Mouse (Mus musculus): ENCODE data around the gene Tab3. TPM values are rescaled to one million over a fixed set of nuclear protein-coding genes. Genes with fewer than 3 reads are reported as not detected.
A peak's percentile ranks its signal among the peaks of the same experiment; 100 is the strongest.

The Tab3 gene
- polyA plus RNA-seq (2016; fragmentation: Nextera tagmentation; extraction: Ambion mirVana): 3.2 and 4.2 TPM in 2 replicates

DNA sequence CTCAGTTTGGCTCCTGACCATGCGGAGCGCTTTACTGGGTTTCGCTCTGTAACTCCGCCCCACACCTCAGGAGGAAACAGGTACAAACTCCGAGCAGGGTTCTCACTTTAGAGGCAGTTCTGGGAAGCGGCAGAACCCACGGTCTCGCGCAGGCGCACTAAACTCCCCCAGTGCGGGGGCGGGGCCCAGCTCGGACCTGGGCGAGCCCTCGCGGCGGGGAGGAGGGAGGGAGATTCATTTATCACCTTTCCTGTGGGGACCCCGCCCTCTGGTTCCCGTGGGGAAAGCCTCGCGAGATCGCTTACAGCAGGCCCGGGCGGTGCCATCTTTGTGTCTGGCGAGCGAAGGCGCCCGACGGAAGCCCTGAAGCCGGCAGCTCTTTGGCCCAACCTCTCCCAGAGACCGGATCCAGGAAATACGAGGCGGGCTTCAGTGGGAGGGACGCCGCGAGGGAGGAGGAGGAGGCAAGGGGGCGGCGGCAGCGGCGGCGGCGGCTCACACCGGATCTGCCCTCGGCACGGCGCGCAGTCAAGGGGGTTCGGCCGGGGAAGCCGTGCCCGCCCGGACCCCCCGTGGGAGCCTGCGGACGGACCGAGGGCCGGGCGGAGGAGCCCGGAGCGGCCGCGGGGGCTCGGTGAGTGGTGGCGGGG, at the start of gene Tab3:
Tab3 (plus strand) TSS at position 491 of the 650 bp plus-strand sequence.
- H3K4me3 ChIP-seq: peak within 1 kb of the TSS; percentile 73
- H3K36me3 ChIP-seq: no peaks in the 10 kb centered on the region
- peak within 1 kb of the TSS; percentile 92 for H3K27ac ChIP-seq
- 0 out of 2 replicates have a peak, but pooled peaks cover 4% of the 10 kb centered on the region for H3K9me3 ChIP-seq
- DNase-seq (ENCODE audit: low spot score): peak; percentile 91
- H3K27me3 ChIP-seq (ENCODE audit: insufficient read depth, poor library complexity, severe bottlenecking): peaks cover 16% of the 10 kb centered on the region; the same call in 1 of the 2 replicates
- 21% methylated on average over 60 of the region's 64 CpGs for WGBS
- H3K4me1 ChIP-seq (replicated peaks): no peaks in the 10 kb centered on the region

DNA sequence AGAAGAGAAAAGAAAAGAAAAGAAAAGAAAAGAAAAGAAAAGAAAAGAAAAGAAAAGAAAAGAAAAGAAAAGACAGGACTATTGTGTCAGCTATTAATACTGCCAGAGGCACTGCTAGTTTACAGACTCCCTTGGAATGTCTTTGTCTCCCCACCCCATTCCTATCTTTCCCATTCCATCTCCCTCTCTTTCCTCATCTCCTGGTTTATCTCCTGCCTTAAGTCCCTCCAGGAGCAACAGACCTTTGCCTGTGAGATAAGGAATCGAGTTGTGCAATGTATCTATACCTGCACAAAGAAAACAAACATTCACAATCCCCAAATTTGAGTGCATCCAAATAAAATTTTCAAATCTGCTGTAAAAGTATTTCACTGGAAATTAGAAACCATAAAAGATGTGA, 48.3 kb upstream of the Tab3 start:
- Histone ChIP-seq H3K9me3 (no peaks in the 10 kb centered on the region), H3K4me3 (no peak overlapping the region), H3K27me3 (ENCODE audit: insufficient read depth, poor library complexity, severe bottlenecking) (no peaks in the 10 kb centered on the region), H3K27ac (no peak overlapping the region), H3K36me3 (no peaks in the 10 kb centered on the region), H3K4me1 (replicated peaks) (no peaks in the 10 kb centered on the region)
- no peak for DNase-seq (ENCODE audit: low spot score)
- 73% methylated on average over 1 of the region's 1 CpGs for WGBS

DNA sequence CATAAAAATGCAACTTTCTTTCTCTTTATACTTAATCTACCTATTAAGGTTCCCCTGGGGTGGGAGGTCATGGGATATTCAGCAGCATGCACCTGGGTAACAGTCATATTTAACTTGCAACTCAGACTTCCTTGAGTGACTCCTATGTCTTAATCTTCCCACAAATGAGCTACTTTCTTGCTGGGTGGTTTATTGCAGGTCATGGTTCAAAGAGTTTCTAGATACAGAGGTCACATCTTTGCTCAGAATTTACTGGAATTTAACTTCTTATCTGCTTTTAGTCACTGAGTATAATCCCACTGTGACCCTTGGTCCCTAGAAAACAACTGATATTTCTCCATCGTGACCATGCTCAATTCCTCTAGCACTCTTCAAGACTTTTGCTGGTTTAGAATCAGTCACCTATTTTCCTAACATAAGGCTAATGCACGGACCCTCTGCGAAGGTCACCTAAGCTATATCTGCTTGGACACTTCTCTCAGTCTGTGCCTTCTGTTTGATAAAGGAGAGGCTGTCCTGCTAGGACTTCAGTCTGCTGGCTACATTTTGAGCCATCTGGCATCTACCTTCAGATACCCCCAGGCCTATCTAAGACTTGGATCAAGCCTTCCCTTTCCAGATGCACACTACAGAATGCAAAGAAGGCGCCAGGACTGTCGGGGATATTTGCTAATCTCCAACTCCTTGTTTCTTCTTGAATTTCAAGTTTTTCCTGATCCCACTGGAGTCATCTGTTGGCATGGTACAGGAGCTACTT, 47.4 kb upstream of the Tab3 start:
- no peak for DNase-seq (ENCODE audit: low spot score)
- Histone ChIP-seq H3K36me3 (no peaks in the 10 kb centered on the region), H3K9me3 (no peaks in the 10 kb centered on the region), H3K27me3 (ENCODE audit: insufficient read depth, poor library complexity, severe bottlenecking) (no peaks in the 10 kb centered on the region), H3K27ac (no peak overlapping the region), H3K4me1 (replicated peaks) (no peaks in the 10 kb centered on the region), H3K4me3 (no peak overlapping the region)
- 78% methylated on average over 5 of the region's 5 CpGs for WGBS

DNA sequence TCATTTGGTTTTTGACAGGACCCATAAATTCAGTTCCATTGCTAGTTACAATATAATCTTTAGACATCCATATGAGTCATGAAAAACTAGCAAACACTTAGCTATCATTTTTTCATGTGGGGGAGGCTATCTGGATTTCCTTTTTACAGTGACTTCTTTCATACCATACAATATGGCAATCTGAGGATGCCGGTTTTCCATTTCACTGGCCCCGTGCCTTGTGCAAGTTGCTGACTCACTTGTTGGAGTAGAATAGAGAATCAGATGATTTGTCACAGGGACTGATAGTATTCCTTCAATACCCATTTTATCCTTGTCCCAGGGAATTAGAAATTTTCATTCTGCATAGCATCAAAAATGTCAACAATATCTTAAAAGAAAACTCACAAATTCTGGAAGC, 14.9 kb upstream of the Tab3 start:
- no peak for DNase-seq (ENCODE audit: low spot score)
- H3K9me3 ChIP-seq: no peaks in the 10 kb centered on the region
- no peak overlapping the region for H3K27ac ChIP-seq
- H3K36me3 ChIP-seq: no peaks in the 10 kb centered on the region
- H3K4me1 ChIP-seq (replicated peaks): no peaks in the 10 kb centered on the region
- WGBS: 95% methylated on average over 2 of the region's 2 CpGs
- H3K4me3 ChIP-seq: no peak overlapping the region
- no peaks in the 10 kb centered on the region for H3K27me3 ChIP-seq (ENCODE audit: insufficient read depth, poor library complexity, severe bottlenecking)

DNA sequence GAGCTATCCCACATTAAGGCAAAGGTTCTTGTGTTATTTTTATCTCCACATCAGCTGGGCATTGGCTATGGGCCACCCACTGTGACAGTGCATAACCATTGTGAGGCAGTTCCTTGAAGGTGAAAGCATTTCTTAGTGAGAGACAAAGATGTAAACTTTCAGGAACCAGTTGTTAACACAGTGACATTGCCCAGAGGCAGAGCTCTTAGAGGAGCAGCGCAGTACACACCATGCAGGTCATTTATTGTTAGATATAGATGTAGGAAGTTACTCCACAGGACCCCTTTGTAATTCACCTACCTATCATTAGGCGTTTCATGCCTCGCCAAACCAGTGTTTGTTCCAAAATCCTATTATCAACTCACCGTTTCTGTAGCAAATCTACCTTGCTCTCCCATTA, 7.6 kb upstream of the Tab3 start:
- Histone ChIP-seq H3K4me1 (replicated peaks) (no peaks in the 10 kb centered on the region), H3K4me3 (no peak overlapping the region), H3K36me3 (no peaks in the 10 kb centered on the region), H3K27ac (no peak overlapping the region), H3K27me3 (ENCODE audit: insufficient read depth, poor library complexity, severe bottlenecking) (peaks cover 7% of the 10 kb centered on the region; the same call in 1 of the 2 replicates), H3K9me3 (no peaks in the 10 kb centered on the region)
- 73% methylated on average over 4 of the region's 4 CpGs for WGBS
- no peak for DNase-seq (ENCODE audit: low spot score)

DNA sequence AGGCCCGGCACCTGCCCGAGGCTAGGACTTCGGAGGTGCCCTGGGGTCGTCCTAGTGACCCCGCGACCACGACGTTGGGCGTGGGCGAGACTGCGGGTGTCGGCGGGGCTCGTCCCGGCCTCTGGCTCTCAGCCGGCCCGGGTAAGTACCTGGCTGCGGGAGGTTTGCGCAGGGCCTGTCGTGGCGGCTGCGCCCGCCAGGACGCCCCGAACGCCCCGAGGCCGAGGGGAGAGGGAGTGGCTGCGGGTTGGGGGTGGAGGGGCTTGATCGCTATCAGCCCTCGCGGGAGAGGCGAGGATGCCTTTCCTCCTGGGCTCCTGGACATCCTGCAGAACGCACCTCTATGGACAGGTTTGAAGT, 340 bp downstream of the Tab3 start:
- peaks cover 16% of the 10 kb centered on the region; the same call in 1 of the 2 replicates for H3K27me3 ChIP-seq (ENCODE audit: insufficient read depth, poor library complexity, severe bottlenecking)
- H3K4me3 ChIP-seq: peak overlapping the region; percentile 73
- H3K9me3 ChIP-seq: 0 out of 2 replicates have a peak, but pooled peaks cover 4% of the 10 kb centered on the region
- peak overlapping the region; percentile 92 for H3K27ac ChIP-seq
- 25% methylated on average over 34 of the region's 34 CpGs for WGBS
- no peaks in the 10 kb centered on the region for H3K36me3 ChIP-seq
- H3K4me1 ChIP-seq (replicated peaks): no peaks in the 10 kb centered on the region
- no peak for DNase-seq (ENCODE audit: low spot score)

DNA sequence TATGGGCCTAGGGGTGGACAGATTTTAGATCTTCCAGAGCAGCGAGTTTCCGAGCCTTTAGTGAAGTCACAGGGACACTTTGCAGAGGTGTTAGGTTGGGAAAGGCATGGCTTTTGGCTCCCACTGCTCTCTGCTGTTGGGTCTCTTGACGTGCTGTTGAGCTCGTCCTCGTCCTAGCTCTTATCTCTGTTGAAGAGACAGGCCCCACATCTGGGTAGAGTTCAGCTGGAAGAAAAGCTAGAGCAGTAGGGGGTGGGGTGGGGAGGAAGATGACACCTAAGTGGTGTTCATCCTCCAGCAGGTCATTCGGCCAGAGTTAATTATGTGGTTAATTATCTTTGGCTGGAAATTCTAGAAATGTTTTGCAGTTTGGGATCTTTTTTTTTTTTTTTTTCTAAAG, 2.5 kb downstream of the Tab3 start:
- Histone ChIP-seq H3K4me1 (replicated peaks) (no peaks in the 10 kb centered on the region), H3K9me3 (0 out of 2 replicates have a peak, but pooled peaks cover 4% of the 10 kb centered on the region), H3K27ac (no peak overlapping the region), H3K36me3 (no peaks in the 10 kb centered on the region), H3K27me3 (ENCODE audit: insufficient read depth, poor library complexity, severe bottlenecking) (peaks cover 9% of the 10 kb centered on the region; the same call in 1 of the 2 replicates), H3K4me3 (no peak overlapping the region)
- WGBS: 76% methylated on average over 6 of the region's 6 CpGs
- DNase-seq (ENCODE audit: low spot score): no peak

DNA sequence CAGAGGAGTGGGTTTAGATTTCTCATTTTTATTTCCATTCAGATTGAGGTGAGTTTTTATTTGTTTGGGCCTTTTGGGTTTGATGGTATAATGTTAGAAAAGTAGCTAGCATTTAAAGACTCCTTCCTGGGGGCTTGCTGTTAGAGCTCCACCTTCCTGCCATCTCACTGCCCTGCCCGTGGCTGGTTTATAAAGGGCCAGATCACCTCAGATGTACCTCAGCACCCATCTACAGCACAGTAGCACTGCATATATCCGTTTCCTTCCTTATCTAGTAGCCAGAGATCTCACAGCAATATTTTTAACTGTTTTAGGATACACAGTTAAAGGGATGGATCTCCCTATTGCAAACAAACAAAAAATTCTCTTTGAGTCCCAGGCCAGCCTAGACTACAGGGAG, 6.9 kb downstream of the Tab3 start:
- Histone ChIP-seq H3K9me3 (no peaks in the 10 kb centered on the region), H3K4me3 (no peak overlapping the region), H3K27me3 (ENCODE audit: insufficient read depth, poor library complexity, severe bottlenecking) (no peaks in the 10 kb centered on the region), H3K36me3 (no peaks in the 10 kb centered on the region), H3K4me1 (replicated peaks) (no peaks in the 10 kb centered on the region), H3K27ac (no peak overlapping the region)
- no peak for DNase-seq (ENCODE audit: low spot score)
- 73% methylated on average over 2 of the region's 2 CpGs for WGBS

DNA sequence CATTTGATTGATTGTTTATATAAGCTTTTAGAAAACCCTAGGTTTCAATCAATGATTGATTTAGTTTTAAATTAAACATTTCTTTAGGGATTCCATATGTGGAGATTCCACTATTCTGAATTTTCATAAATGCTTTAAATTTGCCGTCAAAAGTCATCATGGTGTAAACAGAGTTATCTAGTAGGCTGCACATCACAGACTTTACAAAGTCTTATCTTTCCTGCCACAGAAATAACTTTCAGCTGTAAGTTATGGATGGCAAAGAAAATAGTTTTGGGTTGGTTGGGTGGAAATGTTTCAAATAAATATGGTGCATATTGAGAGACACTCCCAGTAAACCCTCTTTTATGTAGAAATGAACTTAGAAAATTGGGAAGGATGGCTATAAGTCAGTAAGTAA, 8.7 kb downstream of the Tab3 start:
- no peaks in the 10 kb centered on the region for H3K4me1 ChIP-seq (replicated peaks)
- no peaks in the 10 kb centered on the region for H3K9me3 ChIP-seq
- no peaks in the 10 kb centered on the region for H3K36me3 ChIP-seq
- no peak overlapping the region for H3K27ac ChIP-seq
- H3K27me3 ChIP-seq (ENCODE audit: insufficient read depth, poor library complexity, severe bottlenecking): no peaks in the 10 kb centered on the region
- H3K4me3 ChIP-seq: no peak overlapping the region
- 92% methylated on average over 1 of the region's 1 CpGs for WGBS
- DNase-seq (ENCODE audit: low spot score): no peak

DNA sequence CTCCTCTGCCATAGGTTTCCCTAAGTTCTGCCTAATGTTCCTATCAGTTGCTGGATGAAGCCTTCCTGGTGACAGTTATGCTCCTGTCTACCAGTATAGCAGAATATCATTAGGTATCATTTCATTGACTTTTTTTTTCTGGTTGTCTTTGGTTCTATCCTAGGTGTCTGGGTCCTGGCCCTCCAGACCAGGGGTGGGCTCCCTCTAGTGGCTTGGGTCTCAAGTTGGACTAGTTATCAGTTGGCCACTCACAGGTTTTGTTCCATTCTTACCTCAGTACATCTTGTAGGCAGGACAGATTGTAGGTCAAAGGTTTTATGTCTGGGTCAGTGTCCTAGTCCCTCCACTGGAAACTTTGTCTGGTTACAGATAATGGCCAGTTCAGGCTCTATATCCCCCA, 11.8 kb downstream of the Tab3 start:
- no peaks in the 10 kb centered on the region for H3K4me1 ChIP-seq (replicated peaks)
- no peak for DNase-seq (ENCODE audit: low spot score)

DNA sequence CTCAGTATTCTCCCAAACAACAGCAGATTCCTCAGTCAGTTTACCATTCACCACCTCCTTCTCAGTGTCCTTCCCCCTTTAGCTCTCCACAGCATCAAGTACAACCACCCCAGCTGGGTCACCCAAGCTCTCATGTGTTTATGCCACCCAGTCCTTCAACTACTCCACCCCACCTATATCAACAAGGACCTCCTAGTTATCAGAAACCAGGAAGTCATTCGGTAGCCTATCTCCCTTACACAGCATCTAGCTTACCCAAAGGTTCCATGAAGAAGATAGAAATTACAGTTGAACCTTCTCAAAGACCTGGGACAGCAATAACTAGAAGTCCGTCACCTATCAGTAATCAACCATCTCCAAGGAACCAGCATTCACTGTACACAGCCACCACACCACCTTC, 40.9 kb downstream of the Tab3 start:
- Histone ChIP-seq H3K4me3 (no peak overlapping the region), H3K9me3 (no peaks in the 10 kb centered on the region), H3K36me3 (peaks cover 13% of the 10 kb centered on the region), H3K27ac (no peak overlapping the region), H3K4me1 (replicated peaks) (no peaks in the 10 kb centered on the region), H3K27me3 (ENCODE audit: insufficient read depth, poor library complexity, severe bottlenecking) (no peaks in the 10 kb centered on the region)
- DNase-seq (ENCODE audit: low spot score): no peak
- whole genome bisulfite sequencing: 92% methylated on average over 2 of the region's 2 CpGs

More for the DNA sequence above, 11.8 kb downstream of the Tab3 start:
- no peak overlapping the region for H3K4me3 ChIP-seq
- H3K9me3 ChIP-seq: no peaks in the 10 kb centered on the region
- H3K36me3 ChIP-seq: no peaks in the 10 kb centered on the region
- H3K27me3 ChIP-seq (ENCODE audit: insufficient read depth, poor library complexity, severe bottlenecking): no peaks in the 10 kb centered on the region
- no peak overlapping the region for H3K27ac ChIP-seq

DNA sequence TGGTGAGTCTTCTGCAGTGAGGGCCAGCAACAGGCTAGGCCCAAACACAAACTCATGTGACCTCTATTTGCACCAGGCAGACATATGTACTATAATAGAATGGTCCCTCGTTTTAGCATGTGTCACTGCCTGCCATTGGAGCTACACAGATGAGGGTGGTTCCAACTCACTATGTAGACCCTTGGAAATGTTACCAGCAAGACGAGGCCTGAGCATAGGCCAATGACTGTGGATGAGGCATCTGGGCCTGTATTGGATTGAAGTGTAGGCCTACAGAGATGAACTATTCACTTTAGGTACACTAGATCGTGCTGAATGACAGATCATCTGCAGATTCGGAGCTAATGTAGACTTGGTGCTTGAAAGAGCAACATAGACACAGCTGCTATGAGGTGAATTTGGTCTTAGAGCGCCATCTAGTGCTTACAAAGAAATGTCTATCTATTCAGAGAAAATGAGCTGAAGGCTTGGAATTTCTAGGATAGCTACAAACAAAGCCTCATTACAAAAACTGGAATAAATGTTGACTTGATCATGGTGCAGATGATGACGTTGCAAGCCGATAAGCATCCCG, 72.5 kb downstream of the Tab3 start:
- H3K9me3 ChIP-seq: no peaks in the 10 kb centered on the region
- no peak overlapping the region for H3K4me3 ChIP-seq
- no peak overlapping the region for H3K27ac ChIP-seq
- H3K4me1 ChIP-seq (replicated peaks): no peaks in the 10 kb centered on the region
- no peak for DNase-seq (ENCODE audit: low spot score)
- 48% methylated on average over 8 of the region's 8 CpGs for WGBS
- H3K36me3 ChIP-seq: no peaks in the 10 kb centered on the region
- no peaks in the 10 kb centered on the region for H3K27me3 ChIP-seq (ENCODE audit: insufficient read depth, poor library complexity, severe bottlenecking)

DNA sequence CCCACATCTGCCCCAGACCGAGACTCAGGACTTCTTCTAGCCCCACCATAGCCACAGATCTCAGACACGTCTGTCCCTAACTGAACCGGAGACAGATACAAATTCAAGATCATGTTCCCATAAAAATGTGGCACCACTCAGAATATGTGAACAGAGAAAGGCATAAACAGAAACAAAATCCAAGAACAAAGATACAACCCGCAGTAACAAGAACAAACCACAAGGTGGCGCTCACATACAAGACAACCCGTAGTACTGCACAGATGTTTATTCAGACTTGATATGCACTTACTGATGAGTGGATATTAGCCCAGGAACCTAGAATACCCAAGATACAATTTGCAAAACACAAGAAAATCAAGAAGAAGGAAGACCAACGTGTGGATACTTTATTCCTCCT, 103.0 kb downstream of the Tab3 start:
- no peak overlapping the region for H3K27ac ChIP-seq
- no peaks in the 10 kb centered on the region for H3K36me3 ChIP-seq
- H3K27me3 ChIP-seq (ENCODE audit: insufficient read depth, poor library complexity, severe bottlenecking): no peaks in the 10 kb centered on the region
- H3K4me3 ChIP-seq: no peak overlapping the region
- H3K9me3 ChIP-seq: no peaks in the 10 kb centered on the region
- no peaks in the 10 kb centered on the region for H3K4me1 ChIP-seq (replicated peaks)
- WGBS: 17% methylated on average over 7 of the region's 7 CpGs
- DNase-seq (ENCODE audit: low spot score): peak; percentile 37
